Mouse (Mus musculus): ENCODE data around the gene Eef2k. TPM values are rescaled to one million over a fixed set of nuclear protein-coding genes. Genes with fewer than 3 reads are reported as not detected.
"Not testable (repeated sequence)": the region's sequence is repeated elsewhere in the genome, so short reads cannot be mapped to it uniquely, and the experiment has no call there.

Eef2k gene
- total RNA-seq, 1 experiment from 2014 or later, result 56.9 TPM

DNA sequence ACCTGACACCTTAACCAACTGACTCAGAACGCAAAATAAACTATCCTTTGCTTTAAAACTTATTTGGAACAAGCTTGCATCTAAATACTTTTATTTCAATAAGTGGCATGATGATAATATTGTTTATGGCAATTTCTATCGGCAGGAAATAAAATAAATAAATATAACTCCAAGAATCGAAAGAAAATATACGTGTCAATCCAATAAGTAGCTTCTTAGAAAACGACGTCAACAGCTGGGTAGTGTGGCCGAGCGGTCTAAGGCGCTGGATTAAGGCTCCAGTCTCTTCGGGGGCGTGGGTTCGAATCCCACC is 74.6 kb downstream of the Eef2k start:
- no peak for ATAC-seq (ENCODE audit: extremely low read depth, insufficient number of reproducible peaks, low FRiP score, poor library complexity, severe bottlenecking)

DNA sequence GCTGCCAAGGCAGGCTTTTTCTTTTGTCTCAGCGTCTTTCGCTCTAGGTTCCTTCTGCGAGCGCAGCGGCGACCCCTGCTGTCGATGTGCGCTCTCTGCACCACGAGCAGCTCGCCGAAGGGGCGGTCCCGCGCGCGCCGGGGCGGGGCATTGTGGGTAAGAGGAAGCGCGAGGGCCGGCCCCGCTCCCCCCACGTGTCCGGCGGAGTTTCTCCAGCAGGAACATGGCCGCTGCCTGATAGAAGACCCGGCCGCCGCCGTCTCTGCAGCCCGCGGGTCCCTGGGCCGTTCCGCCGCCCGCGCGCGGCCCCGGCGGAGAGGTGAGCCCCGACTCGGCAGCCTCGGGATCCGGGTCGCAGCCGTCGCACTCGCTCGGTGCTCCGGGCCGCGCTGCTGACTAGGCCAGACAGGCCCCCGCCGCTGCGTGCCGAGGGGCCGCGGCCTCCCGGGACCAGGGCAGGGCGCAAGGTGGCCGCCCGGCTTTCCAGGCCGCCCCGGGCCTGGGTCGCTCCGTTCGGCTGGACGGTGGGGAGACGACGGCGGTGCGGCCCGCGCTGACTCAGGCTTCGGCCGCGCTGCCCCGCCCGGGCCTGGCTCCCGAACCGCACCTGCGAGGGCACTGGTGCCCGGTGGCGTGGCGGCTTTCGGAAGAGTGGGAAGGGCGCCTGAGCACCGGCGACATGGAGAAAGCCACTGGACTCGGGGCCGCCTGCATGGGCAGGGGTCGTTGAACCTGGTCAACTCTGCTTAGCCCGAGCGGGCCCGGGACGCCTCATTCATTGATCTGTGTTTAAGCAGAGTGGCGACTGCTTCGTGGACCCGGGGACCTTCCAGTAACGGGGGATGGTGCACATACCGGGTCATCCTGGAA is 75.2 kb downstream of the Eef2k start, which contains the start of gene Polr3e:
Polr3e (plus strand) TSS at position 153 of the 870 bp plus-strand sequence.
- peak; percentile 91 for ATAC-seq (ENCODE audit: extremely low read depth, insufficient number of reproducible peaks, low FRiP score, poor library complexity, severe bottlenecking)

DNA sequence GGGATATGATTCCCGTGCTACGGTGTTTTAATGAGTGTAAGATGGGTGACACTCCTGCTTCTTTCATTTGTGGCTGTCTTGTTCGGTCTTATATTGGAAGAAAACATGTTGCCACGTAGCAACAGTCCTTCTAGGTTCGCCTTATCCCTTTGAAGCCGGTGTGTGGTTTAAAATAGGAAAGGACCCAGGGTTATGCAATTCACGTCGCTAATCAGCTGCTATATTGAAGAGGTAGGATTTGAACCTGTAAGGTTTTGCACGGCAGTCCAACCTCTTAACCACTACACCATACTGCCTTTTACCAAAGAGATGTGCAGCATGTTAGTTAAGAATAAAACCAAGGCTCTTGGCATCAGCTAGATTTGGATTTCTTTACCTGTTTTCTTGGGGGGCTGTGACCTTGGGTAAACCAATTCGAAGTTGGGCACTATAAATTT is 75.9 kb downstream of the Eef2k start:
- peak; percentile 72 for ATAC-seq (ENCODE audit: extremely low read depth, insufficient number of reproducible peaks, low FRiP score, poor library complexity, severe bottlenecking)

DNA sequence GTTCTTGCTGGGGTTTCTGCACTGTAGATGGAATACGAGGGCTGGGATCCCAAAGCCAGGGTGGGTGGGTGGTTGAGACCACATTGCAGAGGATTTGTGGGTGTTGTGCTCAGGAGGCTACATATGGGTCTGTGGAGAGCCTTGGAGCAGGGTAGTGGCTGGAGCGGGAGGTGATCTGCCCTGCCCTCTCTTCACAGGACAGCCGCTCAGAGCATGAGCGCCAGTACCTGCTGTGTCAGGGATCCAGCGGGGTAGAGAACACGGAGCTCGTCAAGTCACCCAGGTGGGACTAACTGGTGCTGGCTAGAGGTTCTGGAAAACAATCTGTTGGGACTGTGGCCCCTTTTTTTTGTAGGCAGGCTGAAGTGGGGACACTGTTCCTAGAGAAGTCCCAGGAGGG is 90.5 kb downstream of the Eef2k start:
- no peak for ATAC-seq (ENCODE audit: extremely low read depth, insufficient number of reproducible peaks, low FRiP score, poor library complexity, severe bottlenecking)

DNA sequence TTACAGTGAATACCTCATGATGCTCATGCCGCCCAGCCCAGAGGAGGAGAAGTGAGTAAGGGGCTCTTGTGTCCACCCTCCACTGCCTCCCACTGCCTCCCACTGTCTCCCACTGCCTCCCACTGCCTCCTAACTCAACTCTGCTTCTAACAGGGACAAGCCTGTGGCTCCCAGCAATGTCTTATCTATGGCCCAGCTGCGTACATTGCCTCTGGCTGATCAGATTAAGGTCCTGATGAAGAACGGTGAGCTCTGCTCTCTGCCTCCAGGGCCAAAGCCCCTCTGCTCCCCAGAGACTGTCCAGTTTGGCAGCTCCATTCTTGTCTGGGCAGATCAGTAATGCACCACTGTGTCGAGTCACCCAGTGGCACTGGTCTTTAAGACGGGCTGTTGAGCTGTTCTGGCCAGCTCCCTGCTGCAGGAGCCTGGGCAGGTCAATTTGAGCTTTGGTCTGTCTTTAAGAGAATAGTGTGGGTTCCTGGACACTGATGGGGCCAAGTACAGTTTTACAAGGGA is 91.1 kb downstream of the Eef2k start:
- ATAC-seq (ENCODE audit: extremely low read depth, insufficient number of reproducible peaks, low FRiP score, poor library complexity, severe bottlenecking), result no peak

DNA sequence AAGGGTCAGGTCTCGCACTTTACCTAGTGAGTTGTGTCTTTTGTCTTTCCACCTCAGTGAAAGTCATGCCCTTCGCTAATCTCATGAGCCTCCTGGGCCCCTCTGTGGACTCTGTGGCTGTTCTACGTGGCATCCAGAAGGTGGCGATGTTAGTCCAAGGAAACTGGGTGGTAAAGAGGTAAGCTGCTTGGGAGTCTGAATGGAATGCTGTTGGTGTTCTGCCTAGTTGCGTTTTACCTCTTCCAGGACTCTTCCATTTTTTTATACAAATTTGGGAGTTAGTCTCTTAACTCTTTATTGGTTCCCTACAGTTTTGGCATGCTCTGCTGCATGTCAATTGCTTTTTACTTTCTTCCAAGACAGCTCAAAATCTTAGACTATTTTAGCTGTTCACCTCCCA is 92.1 kb downstream of the Eef2k start:
- peak; percentile 71; the same call in 1 of the 2 replicates for ATAC-seq (ENCODE audit: extremely low read depth, insufficient number of reproducible peaks, low FRiP score, poor library complexity, severe bottlenecking)

DNA sequence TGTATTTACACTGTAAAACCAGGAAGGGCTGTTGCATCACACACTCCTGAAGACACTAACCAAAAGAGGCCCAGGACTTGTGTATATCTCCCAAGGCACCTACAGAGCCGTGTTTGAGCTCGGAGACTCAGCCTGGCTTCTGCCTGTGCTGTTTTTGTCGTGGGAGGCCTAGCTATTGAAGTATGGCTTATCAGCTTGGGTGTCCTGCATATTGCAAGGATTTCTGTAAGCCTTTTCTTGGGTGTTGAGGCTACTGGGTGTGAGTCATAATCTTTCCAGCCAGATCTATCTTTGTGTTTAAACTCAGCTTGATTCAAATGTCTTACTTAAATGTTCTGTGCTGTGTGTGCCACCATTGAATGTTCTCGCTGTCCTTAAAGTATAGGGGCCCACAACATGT is 93.9 kb downstream of the Eef2k start:
- ATAC-seq (ENCODE audit: extremely low read depth, insufficient number of reproducible peaks, low FRiP score, poor library complexity, severe bottlenecking), result no peak

DNA sequence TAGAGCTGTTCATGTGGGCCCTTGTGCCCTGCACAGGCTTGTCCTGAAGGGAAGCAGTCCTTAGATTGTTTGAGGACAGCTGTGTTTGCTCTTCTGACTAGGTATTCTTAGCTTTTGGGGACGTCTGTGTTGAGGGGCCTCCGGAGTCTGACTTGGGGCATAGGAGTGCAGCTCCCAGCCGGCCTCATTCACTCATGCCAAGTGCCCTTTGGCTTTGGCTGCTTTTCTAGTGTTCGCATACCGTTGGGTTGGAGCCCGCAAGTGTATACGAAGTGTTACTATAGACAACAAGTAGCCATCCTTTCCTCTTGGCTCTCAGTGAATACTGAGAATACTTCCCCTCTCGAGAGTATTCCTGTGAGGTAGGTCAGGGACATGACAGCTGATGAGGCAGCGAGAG is 95.6 kb downstream of the Eef2k start:
- no peak for ATAC-seq (ENCODE audit: extremely low read depth, insufficient number of reproducible peaks, low FRiP score, poor library complexity, severe bottlenecking)

DNA sequence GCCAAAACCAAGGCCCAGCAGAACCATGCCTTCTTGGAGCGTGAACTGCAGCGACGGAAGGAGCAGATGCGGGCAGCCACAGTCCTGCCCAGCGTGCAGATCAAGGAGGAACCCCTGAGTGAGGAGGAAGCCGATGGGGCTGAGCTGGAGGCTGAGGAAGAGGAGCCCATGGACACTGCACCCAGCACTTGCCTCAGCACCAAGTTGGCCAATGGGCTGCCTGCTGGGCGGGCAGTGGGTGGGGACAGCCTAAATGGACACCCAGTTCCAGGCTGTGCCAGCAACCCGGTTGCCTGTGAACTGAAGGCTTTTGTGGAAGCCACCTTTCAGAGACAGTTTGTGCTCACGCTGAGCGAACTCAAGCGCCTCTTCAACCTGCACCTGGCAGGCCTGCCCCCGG is 97.7 kb downstream of the Eef2k start:
- ATAC-seq (ENCODE audit: extremely low read depth, insufficient number of reproducible peaks, low FRiP score, poor library complexity, severe bottlenecking), result no peak

DNA sequence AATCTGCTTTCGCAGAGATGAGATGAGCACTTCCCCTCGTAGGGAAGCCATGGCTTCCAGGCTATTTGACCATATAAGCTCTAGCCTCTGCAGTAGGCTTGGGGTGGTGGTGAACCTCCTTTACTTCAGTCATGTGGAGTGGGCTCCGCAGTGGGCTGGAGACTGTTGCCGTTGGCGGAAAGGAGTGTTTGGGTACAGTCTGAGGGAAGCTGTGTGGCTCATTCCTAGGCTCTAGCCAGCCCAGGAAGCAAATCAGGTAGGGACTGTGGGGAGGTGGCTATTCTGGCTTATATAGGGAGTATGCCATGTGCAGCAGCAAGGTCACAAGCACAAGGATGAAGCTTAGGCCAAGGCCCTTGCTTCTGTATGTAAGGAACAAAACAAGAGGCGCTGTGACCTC is 98.6 kb downstream of the Eef2k start:
- no peak for ATAC-seq (ENCODE audit: extremely low read depth, insufficient number of reproducible peaks, low FRiP score, poor library complexity, severe bottlenecking)

DNA sequence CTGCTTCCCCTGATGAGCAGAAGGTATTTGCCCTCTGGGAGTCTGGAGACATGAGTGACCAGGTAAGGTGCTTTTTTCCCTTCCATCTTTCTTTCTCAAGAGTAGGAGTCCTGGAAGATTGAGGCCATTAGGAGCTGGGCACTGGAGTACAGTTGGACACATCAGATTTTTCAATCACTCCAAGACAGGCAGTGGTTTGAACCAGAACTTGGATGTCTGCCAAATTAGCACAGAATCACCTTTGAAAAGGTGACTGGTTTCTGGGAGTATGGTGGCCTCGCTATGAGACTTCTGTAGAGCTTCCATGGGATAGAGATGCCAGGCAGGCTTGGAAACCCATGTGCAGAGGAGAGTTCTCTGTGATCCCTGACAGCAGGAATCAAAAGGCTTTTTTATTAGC is 99.9 kb downstream of the Eef2k start:
- ATAC-seq (ENCODE audit: extremely low read depth, insufficient number of reproducible peaks, low FRiP score, poor library complexity, severe bottlenecking), result no peak

DNA sequence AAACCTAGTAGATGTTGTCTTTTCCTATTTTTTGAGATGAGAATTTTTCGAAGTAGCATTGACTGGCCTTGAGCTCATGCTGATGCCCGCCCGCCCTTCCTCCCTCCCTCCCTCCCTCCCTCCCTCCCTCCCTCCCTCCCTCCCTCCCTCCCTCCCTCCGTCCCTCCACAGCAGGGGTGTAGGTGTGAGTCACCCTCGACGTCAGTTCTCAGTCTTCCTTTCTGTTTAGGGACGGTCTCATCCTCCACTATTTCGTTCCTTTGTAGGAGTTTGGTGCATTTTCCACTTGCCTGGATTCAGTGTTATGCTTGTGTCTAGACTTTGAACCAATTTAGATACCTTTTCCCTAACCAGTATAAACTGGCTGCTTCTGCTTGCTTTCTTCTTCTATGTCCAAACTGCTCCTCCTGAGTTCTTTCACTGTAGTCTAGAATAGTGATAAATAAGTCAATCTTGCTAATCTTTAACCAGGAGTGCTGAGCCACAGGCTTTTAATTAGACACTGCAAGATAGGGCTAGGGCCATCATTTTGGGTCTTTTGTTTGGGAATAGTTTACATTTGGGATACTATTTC is 101.4 kb downstream of the Eef2k start:
- ATAC-seq (ENCODE audit: extremely low read depth, insufficient number of reproducible peaks, low FRiP score, poor library complexity, severe bottlenecking), result no peak

DNA sequence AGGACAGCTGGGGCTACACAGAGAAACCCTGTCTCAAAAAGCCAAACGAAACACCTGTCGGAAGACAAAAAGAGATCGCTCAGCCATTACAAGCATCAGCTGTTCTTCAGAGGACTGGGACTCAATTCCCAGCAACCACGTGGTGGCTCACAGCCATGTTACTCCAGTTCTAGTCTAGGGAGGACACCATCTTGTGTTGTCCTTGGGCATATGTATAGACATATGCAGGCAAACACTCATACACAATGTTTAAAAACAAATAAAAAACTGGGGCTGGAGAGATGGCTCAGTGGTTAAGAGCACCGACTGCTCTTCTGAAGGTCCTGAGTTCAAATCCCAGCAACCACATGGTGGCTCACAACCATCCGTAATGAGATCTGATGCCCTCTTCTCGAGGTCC is 111.0 kb downstream of the Eef2k start:
- ATAC-seq (ENCODE audit: extremely low read depth, insufficient number of reproducible peaks, low FRiP score, poor library complexity, severe bottlenecking), result not testable (repeated sequence)

Other genes starting within 250 kb of the Eef2k start
- 57.0 and 57.1 TPM in 2 replicates for gene Uqcrc2, start 207.7 kb upstream of the Eef2k start, total RNA-seq (2017)
- gene Pdzd9, start 172.5 kb upstream of the Eef2k start, total RNA-seq (2017), result not detected in 2 replicates
- gene Mosmo, start 165.2 kb upstream of the Eef2k start, total RNA-seq (2017), result 21.5 and 22.7 TPM in 2 replicates
- gene Vwa3a, start 103.5 kb upstream of the Eef2k start, total RNA-seq (2017), result not detected in 2 replicates
- gene Gm5737, start 30.5 kb upstream of the Eef2k start, total RNA-seq (2017), result not detected in 2 replicates
- 16.6 and 19.2 TPM in 2 replicates for gene Polr3e, start 74.9 kb downstream of the Eef2k start, total RNA-seq (2017)
- gene Cdr2, start 139.5 kb downstream of the Eef2k start, total RNA-seq (2017), result 25.7 and 28.2 TPM in 2 replicates
- not detected in 2 replicates for gene Mfsd13b, start 139.7 kb downstream of the Eef2k start, total RNA-seq (2017)
- gene Mettl9, start 191.6 kb downstream of the Eef2k start, total RNA-seq (2017), result 192 and 194 TPM in 2 replicates
- 339 and 346 TPM in 2 replicates for gene Igsf6, start 231.7 kb downstream of the Eef2k start, total RNA-seq (2017)
- gene Otoa, start 238.8 kb downstream of the Eef2k start, total RNA-seq (2017), result 0.12 and 2.5 TPM in 2 replicates